Mouse (Mus musculus): ENCODE data around the gene Negr1. TPM values are rescaled to one million over a fixed set of nuclear protein-coding genes. Genes with fewer than 3 reads are reported as not detected.

The Negr1 gene
- total RNA-seq, 2 experiments from 2014 or later = 1.6 to 2.1 TPM

DNA sequence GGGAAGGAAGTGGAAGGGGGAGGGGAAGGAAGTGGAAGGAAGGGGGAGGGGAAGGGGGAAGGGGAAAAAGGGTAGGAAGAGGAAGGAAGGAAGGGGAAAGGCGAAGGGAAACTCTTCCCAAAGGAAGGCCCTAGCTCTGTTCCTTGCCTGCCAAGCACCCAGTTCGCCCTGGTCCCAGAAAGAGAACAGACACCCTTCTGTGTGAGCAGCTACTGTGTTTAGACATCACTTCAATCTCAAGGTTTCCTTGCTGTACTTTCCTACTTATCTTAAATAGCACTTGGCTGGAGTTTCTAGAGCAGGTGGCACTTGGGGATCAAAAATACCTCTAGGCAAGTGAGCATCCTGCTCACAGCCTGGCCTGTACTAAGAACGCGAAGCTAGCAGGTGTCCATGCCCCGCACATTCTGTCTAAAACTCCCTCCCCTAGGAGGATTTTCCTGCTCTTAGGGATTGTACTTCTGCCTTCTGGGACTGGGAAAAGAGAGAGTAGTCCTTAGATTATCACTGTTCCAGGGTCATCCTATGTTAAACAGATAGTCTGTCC, 128.5 kb downstream of the Negr1 start:
- DNase-seq = no peak

DNA sequence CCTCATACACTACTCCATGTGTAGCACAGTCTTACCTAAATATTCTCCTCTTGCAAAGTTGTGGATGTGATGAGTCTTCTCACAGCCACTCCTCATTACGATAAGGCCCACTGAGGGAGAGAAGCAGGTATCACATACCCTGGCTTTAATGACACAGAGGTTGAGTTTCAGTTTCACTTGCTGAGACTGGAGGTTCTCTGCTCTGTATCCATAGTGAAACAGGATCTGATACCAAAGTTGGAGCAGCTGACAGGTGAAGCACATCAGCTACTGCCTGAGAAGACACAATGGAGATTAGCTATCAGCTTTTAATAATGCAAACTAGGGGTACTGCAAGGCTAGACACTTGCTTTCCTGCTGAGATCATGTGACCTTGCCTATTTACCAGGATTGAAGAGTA, 137.1 kb downstream of the Negr1 start:
- no peak for DNase-seq

DNA sequence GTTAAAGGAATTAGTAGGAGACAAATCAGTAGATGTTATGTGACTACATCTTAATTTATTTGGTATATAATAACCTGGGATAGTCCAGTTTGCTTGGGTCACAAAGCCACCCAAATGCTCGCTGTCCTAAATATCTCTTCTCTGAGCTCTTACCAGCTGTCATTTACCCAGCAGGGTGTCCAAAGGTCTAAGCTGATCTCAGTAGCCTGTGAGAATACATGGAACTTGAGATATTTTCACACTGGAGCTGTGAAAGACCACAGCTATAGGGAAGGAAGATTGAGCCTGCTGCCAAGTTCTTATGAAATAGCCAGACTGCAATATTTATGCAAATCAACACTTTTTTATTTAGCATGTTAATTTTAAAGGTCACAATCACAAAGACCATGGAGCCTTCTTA, 141.6 kb downstream of the Negr1 start:
- DNase-seq = no peak

DNA sequence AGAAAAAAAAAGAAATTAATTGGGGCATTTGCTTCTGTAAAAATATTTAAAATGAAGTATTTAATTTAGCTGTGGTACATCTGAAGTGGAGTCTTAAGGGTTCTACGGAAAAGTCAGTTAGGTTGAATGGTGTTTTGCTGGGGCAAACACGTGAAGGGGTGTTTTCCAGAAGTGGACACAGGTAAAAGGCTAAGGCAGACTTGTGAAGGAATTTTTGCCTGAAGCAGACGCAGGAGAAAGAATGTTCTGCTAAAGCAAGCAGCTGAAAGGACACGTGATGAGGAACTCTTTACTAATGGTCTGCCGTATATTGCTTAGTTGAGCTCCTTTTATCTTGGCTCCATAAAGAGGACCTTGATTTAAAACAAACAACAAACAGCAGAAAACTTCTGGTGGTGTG, 148.6 kb downstream of the Negr1 start:
- no peak for DNase-seq

DNA sequence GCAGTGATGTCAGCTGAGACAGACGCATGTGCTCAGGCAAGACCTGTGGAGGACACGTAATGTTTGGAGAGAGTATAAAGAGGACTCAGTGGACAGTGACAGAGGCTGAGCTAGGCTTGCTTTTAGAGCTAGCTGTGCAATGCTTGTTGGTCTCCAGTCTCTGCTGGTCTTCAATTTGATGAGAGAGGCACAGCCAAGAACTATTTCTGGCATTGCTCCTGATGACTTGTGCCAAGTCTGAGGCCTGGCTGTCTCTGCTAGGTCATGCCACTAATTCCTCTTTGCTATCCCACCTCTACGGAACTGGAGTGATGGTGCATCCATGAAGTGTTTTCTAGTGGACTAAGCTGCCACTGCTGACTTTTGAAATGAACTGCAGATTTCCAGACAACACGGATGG, 149.1 kb downstream of the Negr1 start:
- DNase-seq = no peak

DNA sequence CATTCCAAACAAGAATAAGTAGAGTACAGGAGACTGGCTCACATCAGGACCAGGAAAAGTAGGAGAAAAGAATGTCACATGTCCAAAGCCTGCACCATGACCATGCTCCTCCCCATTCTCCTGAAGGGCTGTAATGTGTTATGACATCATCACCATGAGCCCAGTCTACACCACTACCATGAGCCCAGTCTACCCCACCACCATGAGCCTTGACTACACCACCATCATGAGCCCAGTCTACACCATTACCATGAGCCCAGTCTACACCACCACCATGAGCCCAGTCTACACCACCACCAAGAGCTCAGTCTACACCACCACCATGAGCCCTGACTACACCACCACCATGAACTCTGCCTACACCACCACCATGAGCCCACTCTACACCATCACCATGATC, 174.7 kb downstream of the Negr1 start:
- no peak for DNase-seq

DNA sequence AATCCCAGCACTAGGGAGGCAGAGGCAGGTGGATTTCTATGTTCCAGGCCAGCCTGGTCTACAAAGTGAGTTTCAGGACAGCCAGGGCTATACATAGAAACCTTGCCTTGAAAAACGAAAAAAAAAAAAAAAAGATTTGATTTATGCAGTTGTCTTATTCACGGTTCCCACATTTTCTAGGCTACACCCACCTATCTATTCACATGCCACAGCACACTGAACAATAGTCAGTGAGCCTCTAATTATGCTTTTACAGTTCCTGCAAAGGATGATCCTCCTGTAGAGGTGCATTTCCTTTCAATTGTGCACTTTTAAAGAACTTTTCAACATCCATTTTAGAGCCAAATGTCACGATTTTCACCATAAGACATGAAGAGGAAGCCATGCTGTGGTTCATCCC, 177.9 kb downstream of the Negr1 start:
- no peak for DNase-seq

DNA sequence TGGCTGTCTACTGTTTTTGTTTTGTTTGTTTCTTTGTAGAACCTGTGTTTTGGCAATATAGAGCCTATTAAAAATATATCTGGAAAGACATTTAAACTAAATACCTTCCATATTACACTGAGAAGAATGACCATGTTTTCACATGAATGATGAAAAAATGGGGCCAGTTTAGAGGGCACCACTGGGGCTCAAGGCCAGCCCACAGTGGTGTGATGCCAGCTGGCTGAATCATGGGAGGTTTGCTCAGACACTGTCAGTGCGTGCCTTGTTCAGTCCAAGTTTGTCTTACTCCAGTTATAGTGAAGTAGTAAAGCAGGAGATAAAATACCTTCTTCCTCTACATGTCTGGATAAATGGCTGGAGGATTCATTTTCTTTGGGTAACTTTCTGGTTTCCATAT, 181.7 kb downstream of the Negr1 start:
- DNase-seq = no peak

DNA sequence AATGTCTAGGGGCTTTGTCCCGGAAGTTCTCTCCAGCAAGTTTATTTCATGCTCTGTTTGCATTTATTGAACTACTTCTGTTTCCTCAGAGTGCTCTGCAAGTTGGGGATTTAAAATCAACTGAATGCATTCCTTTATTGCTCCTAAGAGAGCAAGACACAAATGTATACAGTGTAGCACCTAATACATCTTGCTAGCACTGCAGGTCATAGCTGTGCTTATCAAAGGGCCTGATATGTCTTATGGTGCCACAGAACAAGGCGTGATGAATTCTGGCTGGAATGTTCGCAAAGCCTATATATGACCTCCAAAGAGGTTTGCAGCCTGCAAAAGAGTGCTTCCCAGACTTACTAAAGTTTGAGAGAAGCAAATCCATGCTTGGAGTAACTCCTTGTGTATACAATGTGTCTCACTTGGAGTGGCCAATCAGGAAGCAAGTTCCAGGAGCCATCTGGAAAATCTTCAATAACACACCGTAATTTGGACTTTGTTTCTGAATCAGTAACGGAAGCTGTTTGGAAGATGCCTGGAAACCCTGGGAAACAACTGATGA, 183.7 kb downstream of the Negr1 start:
- no peak for DNase-seq

DNA sequence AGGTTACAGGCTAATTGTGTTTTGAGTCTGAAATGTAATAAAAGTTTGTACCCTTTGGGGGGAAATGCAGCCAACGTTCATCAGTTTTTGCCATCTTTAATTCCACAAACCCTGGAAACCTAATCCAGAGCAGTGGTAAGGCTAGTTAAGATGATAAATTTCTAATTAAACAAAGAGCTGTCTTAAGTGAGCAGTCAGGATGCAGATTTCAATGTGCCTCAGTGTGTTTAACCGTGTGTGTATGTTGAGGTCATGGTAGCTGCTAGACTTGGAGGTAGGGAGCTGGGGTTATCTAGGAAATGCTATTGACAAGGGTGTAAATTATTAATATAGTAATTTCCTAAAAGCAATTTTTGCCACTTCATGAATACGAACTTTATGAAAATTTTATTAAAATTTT, 185.9 kb downstream of the Negr1 start:
- DNase-seq = no peak

DNA sequence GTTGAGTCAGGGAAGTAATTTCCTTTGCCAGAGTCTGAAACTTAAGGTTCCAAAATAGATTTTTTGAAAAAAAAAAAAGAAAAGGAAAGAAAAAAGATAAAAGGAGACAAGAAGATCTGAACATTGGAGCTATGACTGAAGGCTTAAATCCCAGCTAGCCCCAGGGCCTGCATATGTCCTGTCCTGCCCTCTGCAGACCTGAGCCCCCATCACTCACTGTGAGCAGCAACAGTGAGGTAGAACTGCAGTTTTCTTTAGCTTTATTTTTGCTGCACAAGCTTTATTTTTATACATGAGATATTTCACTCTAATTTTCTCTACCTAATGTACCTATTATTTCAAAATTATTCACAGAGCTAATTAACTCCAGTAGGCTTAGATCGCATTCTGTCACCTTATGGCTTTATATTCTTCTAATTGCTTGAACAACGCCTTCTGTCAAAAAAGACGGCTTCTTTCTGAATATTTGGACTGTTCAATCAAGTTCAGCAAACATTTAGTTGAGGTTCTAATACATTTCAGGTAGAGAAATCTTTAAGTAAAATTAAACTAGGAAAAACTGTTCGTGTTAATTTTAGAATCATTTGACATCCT, 192.3 kb downstream of the Negr1 start:
- DNase-seq = no peak

DNA sequence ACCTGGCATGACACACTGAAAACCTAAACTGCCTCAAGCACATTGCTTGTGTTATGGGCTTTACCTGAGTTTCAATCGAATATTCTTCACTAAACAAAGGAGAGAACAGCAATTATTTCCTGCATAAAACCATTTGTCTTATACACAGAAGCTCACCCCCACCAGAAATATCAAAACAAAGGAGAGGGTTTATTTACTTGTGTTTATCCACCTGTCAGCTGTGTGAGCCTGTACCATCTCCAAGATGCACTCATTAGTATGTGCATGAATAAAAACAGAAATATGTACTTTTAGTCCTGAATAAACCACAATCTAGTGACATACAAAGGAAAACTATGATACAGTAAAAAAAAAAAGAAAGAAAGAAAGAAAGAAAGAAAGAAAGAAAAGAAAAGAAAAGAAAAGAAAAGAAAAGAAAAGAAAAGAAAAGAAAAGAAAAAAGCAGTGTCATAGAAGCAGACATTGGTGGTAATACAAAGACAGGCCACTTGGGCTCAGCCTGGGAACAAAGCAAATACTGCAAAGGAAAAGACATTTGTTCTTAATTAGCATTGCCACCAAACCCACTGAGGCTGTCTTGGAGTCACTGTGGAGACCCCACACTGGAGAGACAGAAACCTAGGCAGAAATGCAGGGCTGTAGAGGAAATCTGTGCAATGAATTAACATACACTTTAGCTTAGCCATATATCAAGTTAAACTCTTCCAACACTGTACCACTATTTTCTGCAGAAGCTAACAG, 193.4 kb downstream of the Negr1 start:
- DNase-seq = no peak

DNA sequence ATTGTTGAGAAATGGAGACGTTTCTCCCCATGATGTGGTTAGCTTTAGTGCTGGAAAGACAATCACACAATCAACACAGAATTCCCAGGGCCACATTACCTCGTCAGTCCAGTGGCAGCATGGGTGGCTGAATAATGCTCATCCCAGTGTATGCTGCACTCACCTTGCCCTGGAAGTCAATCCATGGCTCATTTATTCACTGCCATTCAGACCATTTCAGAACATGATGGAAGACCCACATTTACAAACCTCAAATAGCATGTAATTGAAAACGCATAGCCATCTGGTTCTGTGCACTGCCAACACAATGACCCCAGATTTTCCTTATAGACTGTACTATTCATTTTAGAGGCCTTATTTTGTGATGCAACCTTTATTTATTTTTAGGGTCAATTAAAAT, 203.4 kb downstream of the Negr1 start:
- DNase-seq = no peak

DNA sequence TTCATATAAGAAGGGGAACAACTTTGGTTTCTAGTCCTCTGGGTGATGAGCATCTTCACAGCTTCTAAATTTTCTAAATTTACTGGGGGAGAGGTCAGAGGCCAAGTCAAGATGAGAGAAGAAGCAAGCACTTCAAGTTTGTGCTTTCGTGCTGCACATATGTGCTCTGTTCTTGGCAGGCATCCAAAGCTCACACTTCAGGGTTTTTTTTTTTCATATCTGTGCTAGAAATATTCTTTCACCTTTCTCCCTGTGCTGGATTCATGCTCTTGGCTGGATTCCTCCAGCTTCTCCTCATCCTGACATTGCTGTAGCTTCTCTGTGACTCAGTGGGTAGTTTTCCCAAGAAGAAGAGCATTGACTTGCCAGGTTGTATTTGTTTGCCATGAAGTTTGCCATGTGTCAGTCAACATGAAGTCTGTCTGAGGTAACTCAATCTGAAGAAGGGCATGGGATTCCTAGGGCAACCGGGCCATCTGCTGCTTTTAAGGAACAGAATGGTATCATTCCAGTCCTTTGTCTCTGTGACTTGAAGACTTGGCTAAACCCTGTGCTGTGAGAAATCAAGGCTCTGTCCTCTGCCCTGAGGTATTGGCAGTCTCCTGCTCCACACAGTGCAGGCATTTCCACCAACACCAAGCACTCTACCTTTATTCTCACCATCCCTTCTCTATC, 204.7 kb downstream of the Negr1 start:
- no peak for DNase-seq

DNA sequence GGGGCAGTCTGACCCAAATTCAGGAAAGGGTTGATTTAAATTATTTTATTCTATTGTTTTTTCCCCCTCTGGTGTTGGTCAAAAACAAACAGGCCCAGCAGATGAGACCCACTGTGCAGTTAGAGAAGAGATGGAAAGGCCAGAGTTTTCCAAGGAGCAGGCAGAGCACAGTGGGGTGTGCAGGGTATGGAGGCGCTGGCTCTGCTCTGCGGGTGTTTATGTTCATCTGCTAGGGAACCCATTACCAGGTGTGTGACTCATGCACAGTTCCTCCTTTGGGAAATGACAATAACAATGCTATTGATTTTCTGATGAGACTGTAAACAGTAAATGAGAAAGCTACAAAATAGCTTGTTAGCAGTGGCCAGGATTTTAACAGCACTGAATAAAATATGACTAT, 210.0 kb downstream of the Negr1 start:
- no peak for DNase-seq

DNA sequence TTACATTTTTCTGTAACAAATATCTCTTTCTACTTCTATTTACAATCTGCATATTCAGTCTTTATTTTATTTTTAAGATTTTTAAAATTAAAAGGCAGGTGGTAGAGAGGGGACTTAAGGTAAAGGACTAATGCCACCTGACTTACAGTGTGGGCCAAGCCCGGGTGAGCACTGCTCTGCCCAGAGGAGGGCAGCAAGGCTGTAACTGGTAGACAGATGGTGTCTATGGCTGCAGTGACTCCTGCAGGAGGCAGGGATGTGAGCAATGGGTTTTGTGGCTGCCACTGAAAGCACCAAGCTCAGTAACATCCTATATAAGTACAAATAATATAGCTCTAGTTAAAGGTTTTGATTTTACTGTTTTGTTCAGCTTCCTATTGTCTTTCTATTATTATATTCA, 210.5 kb downstream of the Negr1 start:
- DNase-seq = no peak

DNA sequence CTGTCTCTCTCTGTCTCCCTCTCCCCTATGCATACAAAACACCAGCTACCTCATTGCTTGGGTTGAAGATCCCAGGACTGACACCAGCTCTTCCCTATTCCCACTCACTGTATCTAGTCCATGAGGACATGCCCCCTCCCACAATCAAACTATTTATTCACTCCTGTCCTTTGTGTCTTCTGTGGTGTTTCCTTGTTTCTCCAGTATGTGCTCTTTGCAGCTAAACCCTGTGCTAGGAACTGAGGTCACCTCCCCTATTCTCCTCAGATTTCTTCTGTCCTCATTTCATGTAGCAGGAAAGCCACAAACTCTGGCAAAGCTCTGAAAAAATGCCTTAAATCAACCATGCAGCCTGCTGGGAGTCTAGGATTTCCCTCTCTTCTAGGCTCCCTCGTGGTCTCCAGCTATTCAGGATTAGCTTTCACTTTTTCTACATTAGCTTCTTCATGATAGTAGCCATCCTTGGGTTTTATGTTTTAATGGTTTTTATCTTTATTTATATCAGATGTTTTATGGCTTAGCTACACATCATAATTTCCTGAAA, 222.8 kb downstream of the Negr1 start:
- DNase-seq = no peak

DNA sequence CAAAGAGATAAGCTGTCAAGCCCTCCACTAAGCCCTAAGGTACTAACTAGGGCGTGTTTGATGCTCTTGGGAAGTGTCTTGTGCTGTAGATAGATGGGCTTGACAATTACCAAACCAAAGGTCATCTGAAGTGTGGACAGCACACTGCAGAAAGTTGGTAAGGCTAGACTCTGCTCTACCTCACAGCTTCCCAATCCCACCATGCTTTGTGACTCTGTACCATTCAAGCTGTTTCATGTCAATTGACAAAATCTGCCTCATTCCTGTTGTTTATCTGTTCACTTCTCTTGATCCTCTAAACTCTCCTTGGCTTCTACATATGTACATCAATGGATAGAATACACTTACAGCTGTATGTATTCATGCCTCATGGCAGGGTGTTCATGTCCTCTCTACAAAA, 224.8 kb downstream of the Negr1 start:
- DNase-seq = no peak

DNA sequence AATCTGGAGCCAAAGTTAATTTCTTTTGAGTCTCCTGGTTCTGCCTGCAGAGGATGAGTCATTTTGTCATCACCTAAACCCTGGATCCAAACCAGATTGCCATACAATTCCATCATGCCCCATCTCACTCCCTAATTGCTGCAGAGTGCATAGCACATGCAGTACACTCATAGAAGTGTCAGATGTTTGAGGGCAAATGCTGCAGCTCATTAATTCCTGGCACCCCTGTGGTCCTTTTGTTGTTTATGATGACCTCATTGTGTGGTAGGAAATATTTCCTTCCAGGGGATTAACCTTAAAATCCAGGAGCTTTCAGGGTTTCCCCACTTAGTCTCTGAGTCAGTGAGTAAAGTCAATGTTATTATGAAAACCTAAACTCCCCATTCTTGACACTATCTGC, 229.6 kb downstream of the Negr1 start:
- no peak for DNase-seq

DNA sequence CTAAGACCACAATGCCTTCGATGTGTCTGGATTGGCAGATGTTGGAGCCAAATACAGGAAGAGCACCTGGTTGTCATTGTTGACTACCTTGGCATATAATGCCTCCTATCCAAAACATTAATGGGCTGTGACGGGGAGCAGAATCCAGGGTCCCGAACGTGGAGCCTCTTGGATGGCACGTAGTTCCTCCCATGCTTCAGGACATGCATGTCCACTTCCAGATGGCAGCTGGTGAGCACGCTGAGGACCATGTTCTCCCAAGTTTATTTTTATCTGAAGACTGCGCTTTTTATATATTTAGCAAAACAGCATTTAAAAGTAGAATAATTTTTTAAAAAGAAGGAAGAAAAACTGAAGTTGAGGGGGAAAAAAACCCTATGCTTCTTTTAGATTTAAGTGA, 231.1 kb downstream of the Negr1 start:
- no peak for DNase-seq

DNA sequence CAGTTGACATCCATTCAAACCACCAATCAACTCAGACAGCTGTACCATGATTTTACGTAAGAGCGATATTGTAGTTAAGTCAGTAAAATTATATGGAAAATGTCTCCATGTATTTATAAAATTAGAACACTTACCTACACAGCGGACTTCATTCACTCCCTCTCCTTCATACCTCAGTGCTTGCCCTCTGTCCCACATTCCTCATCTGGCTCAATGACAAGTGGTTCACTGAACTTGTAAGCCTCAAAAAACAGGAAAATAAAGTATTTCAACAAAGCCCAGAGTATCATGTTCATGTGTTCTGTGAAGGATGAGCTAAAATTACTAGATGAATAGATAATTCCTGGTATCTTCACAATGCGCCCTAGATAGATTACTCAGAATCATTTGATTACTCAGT, 232.5 kb downstream of the Negr1 start:
- DNase-seq = no peak

DNA sequence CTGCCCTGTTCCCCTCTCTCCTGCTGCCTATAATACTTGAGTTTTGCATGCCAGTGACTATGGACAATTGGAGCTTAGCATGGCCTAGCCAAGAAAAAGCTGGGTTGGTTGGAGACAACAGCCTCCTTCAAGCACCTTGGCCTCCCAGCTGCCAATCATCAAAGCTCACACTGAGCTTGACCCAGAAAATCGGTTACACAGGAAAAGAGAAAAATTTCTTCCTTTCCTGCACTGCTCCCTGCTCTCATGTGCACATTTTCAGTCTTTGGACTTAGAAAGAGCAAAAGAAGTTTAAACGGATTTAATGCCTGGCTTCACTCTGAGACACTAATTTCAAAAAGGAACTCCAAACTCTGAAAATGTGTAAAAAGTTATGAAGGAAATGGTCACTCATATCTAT, 233.0 kb downstream of the Negr1 start:
- DNase-seq = no peak

DNA sequence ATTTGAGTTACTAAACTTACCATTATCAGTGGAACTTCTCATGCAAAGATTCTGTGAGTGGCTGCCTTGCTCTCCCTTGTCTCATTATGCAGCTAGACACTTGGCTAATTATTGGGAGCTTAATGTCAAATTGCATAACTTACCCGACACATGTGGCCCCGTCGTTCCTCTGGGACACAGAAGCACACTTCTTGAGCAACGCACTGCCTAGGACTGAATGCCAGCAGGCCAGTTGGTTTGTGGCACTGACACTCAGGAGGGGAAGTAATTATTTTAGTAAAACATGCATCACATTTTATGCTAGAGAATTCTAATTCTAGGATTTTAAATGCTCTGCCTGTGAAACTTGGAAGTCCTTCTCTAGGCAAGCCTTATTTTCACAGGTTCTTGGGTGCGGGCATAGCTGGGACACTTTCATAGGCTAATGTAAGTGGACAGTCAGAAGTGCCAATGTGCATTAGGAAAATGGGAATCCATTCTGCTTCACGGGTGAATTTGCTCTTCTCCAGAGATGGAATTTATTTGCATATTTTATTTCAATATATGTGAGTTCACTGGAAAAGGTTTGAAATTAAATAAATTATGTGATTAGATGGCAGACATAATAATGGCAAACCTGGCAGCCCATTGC, 234.6 kb downstream of the Negr1 start:
- DNase-seq = no peak

Measured in gastrocnemius, postnatal 10 days (tissue).